Mouse (Mus musculus) common myeloid progenitor, adult 5-6 weeks (primary cell): ENCODE data around the gene Tbc1d2b. TPM values are rescaled to one million over a fixed set of nuclear protein-coding genes. Genes with fewer than 3 reads are reported as not detected.
A peak's percentile ranks its signal among the peaks of the same experiment; 100 is the strongest.

ENCODE experiments used
- ATAC-seq: replicated peaks from 2 replicates; pipeline ENCODE4 v1.8.0; 2016; ENCODE audit warnings: low read depth, mild to moderate bottlenecking, moderate TSS enrichment, inconsistent platforms; ENCODE audit not compliant: poor library complexity, severe bottlenecking
- total RNA-seq: library from RNA; stranded (forward); fragments of 200-1000, 187-1606 nt; gene quantifications from 2 replicates; pipeline ENCODE4 v1.2.3, GENCODE M21; 2017

The Tbc1d2b gene
- total RNA-seq, 1 experiment from 2014 or later = 61.3 TPM

GRCm38 (mm10) chr9:90266059-90266458 lies 4.5 kb downstream of the Tbc1d2b start:
- no peak for ATAC-seq

GRCm38 (mm10) chr9:90265322-90266039 lies 5.1 kb downstream of the Tbc1d2b start:
- no peak for ATAC-seq

GRCm38 (mm10) chr9:90263340-90263679 lies 7.3 kb downstream of the Tbc1d2b start:
- ATAC-seq = no peak

GRCm38 (mm10) chr9:90262591-90263339 lies 7.8 kb downstream of the Tbc1d2b start:
- ATAC-seq = no peak

- no peak for ATAC-seq
Observed at GRCm38 (mm10) chr9:90262063-90262462, 8.5 kb downstream of the Tbc1d2b start.

GRCm38 (mm10) chr9:90260600-90261375 lies 9.8 kb downstream of the Tbc1d2b start:
- ATAC-seq = peak; percentile 14; the same call in 1 of the 2 replicates

GRCm38 (mm10) chr9:90260079-90260478 lies 10.5 kb downstream of the Tbc1d2b start:
- no peak for ATAC-seq

GRCm38 (mm10) chr9:90259400-90259950 lies 11.1 kb downstream of the Tbc1d2b start:
- ATAC-seq = no peak

GRCm38 (mm10) chr9:90257754-90258531 lies 12.7 kb downstream of the Tbc1d2b start:
- peak; percentile 17 for ATAC-seq

- ATAC-seq = 0 out of 2 replicates have a peak, but pooled peaks have one; percentile 12
Observed at GRCm38 (mm10) chr9:90257220-90257619, 13.4 kb downstream of the Tbc1d2b start.

GRCm38 (mm10) chr9:90255844-90256405 lies 14.7 kb downstream of the Tbc1d2b start:
- 0 out of 2 replicates have a peak, but pooled peaks have one; percentile 5 for ATAC-seq

- no peak for ATAC-seq
Observed at GRCm38 (mm10) chr9:90253181-90253580, 17.4 kb downstream of the Tbc1d2b start.

GRCm38 (mm10) chr9:90250964-90251750 lies 19.4 kb downstream of the Tbc1d2b start:
- ATAC-seq = peak; percentile 23

- peak; percentile 68 for ATAC-seq
Observed at GRCm38 (mm10) chr9:90250141-90250775, 20.3 kb downstream of the Tbc1d2b start.

- ATAC-seq = no peak
Observed at GRCm38 (mm10) chr9:90249036-90249435, 21.6 kb downstream of the Tbc1d2b start.

GRCm38 (mm10) chr9:90248326-90248725 lies 22.3 kb downstream of the Tbc1d2b start:
- no peak for ATAC-seq

- no peak for ATAC-seq
Observed at GRCm38 (mm10) chr9:90247316-90247715, 23.3 kb downstream of the Tbc1d2b start.

- no peak for ATAC-seq
Observed at GRCm38 (mm10) chr9:90245781-90246180, 24.8 kb downstream of the Tbc1d2b start.
